Mouse (Mus musculus): ENCODE data around the gene Col1a2.

Col1a2 gene

DNA sequence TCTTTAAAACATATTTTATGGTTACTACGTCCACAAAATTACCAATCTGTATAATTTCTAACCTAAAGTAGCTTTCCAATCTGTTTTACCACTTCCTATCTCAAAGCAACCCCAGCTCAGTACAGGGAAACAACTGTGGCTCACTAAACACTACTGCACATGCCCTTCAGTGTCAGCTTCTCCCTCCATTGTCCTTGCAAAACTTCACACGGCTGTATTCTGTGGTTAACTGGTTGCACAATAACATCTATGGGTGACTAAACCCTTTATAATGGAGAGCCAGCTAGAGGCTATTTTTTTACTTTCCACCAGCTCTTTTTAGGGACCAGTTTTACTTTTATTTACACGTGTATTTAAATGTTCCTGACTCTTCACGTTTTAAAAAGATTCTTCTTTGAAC is 83.3 kb downstream of the Col1a2 start:
- in situ Hi-C loops (cut with MboI, MseI), result no loop called here

DNA sequence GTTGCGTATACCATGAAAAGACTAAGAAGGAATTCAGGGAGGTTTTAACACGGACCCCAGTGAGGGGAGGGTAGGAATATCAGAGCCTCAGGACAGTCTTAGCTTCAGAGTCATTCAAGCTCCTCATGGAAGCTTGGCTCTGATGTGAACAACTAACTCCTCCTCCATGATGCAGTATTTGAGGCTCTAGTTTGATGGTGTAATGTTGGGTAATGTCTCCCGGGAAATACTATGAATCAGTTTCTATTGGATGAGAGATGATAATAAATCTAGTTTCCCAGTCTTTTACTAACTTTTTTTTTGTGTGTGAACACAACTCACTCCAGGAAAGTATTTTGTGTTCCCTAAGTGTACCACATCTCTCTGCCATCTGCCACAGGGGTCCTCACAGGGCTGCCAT is 84.1 kb downstream of the Col1a2 start:
- in situ Hi-C loops (cut with MboI, MseI), result no loop called here

DNA sequence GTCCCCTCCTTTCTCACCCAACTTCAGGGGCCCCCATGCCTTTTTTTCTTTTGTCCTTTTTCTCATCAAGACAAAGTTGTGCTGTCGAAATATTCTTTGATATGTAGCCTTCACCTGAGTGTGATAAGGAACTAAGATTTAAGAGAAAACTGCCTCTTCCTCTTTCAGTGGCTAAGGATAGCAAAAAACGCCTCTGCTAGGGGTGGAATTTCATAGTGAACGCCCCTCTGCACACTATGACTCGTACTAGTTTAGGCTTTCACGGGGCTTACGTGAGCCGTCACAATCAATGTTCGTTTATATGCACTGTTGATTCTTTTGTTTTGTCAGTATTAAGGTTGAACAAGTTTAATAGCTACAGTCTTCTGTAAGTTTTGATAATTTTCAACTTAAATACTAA is 85.5 kb downstream of the Col1a2 start:
- in situ Hi-C loops (cut with MboI, MseI), result no loop called here

All from T-helper 2 cell (primary cell).